Comparison of ENCODE assay signal across 23 mouse cellular contexts in genomic region chr9:58719471-58719870, GRCm38 (mm10). TPM values are rescaled to one million over a fixed set of nuclear protein-coding genes. Genes with fewer than 3 reads are reported as not detected.
"Had no signal": no experiment of that assay in that cellular context is flagged by ENCODE, and none has a peak within 500 bp of the region (broad histone marks: within the 10 kb centered on the region; RNA-seq: fewer than 3 reads in every experiment).

No protein-coding gene starts in this region.

- H3K4me3 ChIP-seq: layer of hippocampus, adult 2 months; limb, embryonic 10.5 days; limb, embryonic 13.5 days; lung, embryonic 15.5 days; megakaryocyte, embryonic 14.5 days; neural tube, embryonic 13.5 days; stomach, embryonic 15.5 days had no signal

- H3K27ac ChIP-seq: layer of hippocampus, adult 2 months; limb, embryonic 10.5 days; limb, embryonic 13.5 days; liver, embryonic 14.5 days; lung, embryonic 15.5 days; neural tube, embryonic 13.5 days; stomach, embryonic 15.5 days had no signal

- DNase-seq: kidney, postnatal 14 days; layer of hippocampus, adult 9-11 months; lung, adult 18-20 months; lung, postnatal 10 days; lung, postnatal 36 days; midbrain, embryonic 14.5 days; retina, postnatal 1 day; right cerebral cortex, postnatal 25 days; spleen, adult 18-20 months; thymus, postnatal 25 days had no signal

- H3K9ac ChIP-seq: limb, embryonic 13.5 days; liver, embryonic 14.5 days; lung, embryonic 15.5 days; neural tube, embryonic 13.5 days; stomach, embryonic 15.5 days had no signal

- H3K36me3 ChIP-seq: limb, embryonic 10.5 days; limb, embryonic 13.5 days; lung, embryonic 15.5 days; neural tube, embryonic 13.5 days; stomach, embryonic 15.5 days had no signal

- H3K27me3 ChIP-seq: limb, embryonic 13.5 days; lung, embryonic 15.5 days; neural tube, embryonic 13.5 days; stomach, embryonic 15.5 days had no signal

- H3K4me2 ChIP-seq: limb, embryonic 13.5 days; lung, embryonic 15.5 days; midbrain, embryonic 11.5 days; neural tube, embryonic 13.5 days; stomach, embryonic 15.5 days had no signal

- H3K9me3 ChIP-seq: limb, embryonic 10.5 days; limb, embryonic 13.5 days; lung, embryonic 15.5 days; megakaryocyte, embryonic 14.5 days; neural tube, embryonic 13.5 days; stomach, embryonic 15.5 days had no signal

- ATAC-seq: intestine, postnatal 0 days had no signal

- H3K4me1 ChIP-seq: limb, embryonic 10.5 days; limb, embryonic 13.5 days; lung, embryonic 15.5 days; neural tube, embryonic 13.5 days; stomach, embryonic 15.5 days had no signal

RNA-seq across cellular contexts. Expression of gene Rec114, which starts 24.3 kb away (rescaled TPM):
- total RNA-seq: left cerebral cortex, adult 18-20 months; left cerebral cortex, postnatal 25 days had no signal
- polyA plus RNA-seq: large intestine, adult 2 months had no signal
